Mouse (Mus musculus) embryonic fibroblast, embryonic 13.5 days (primary cell): ENCODE results near the gene Blvra. TPM values are rescaled to one million over a fixed set of nuclear protein-coding genes. Genes with fewer than 3 reads are reported as not detected.

Experiments
- H3K27ac ChIP-seq: 2 replicates; pipeline ENCODE4 v1.5.1; 2012; ENCODE audit warnings: low read length, control low read depth, inconsistent platforms; ENCODE audit not compliant: insufficient read depth
- H3K4me1 ChIP-seq: 2 replicates; pipeline ENCODE4 v1.6.1; 2011; ENCODE audit warnings: low read length; ENCODE audit not compliant: control insufficient read depth, insufficient read depth
- H3K4me3 ChIP-seq: 2 replicates; pipeline ENCODE4 v1.5.1; 2011; ENCODE audit warnings: mild to moderate bottlenecking, control low read depth, low read length; ENCODE audit not compliant: insufficient read depth
- CTCF ChIP-seq: IDR thresholded peaks from 2 replicates; pipeline ENCODE4 v1.5.1; 2011; ENCODE audit warnings: mild to moderate bottlenecking, control low read depth, low read length, moderate library complexity, borderline replicate concordance; ENCODE audit not compliant: insufficient read depth
- POLR2A ChIP-seq: IDR thresholded peaks from 2 replicates; pipeline ENCODE4 v1.6.1; 2011; ENCODE audit warnings: low read depth, mild to moderate bottlenecking, control low read depth, low read length, moderate library complexity
- polyA plus RNA-seq: library from polyadenylated mRNA; stranded (reverse); fragments of >200 nt; gene quantifications from 2 replicates; pipeline ENCODE4 v1.2.4, GENCODE M21; 2011; ENCODE audit warnings: low read depth; ENCODE audit not compliant: missing spikeins, insufficient read length

The Blvra gene
- polyA plus RNA-seq, 1 experiment: 26.6 TPM

DNA sequence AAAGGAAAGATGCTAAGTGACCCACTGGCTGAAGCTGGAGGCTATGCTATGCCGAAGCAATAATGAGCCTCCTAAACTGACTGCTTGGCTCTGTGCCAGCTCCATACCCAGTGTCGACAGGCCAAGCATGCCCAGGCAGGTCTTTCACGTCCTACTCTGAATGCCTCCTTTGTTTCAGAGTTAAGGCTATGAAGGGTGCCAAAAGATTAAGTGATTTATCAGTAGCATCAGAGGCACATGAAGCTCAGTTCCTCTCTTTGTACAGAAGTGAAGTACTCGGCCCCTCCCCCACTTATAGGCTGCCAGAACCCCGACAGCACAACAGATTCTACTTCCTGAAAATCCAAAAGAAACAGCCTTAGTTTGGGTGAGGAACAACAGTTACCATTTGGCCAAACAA is 66.5 kb downstream of the Blvra start:
- TF ChIP-seq POLR2A: no peak
- no peak for TF ChIP-seq CTCF
- Histone ChIP-seq H3K4me3 (no peak overlapping the region), H3K4me1 (no peaks in the 10 kb centered on the region)

GRCm38 (mm10) chr2:127137838-127138420 is 67.5 kb downstream of the Blvra start:
- no peak overlapping the region for H3K27ac ChIP-seq
- no peak overlapping the region for H3K4me3 ChIP-seq
- TF ChIP-seq POLR2A (no peak), CTCF (no peak)
- H3K4me1 ChIP-seq: 0 out of 2 replicates have a peak, but pooled peaks cover 2% of the 10 kb centered on the region

More for the DNA sequence above, 66.5 kb downstream of the Blvra start:
- peak overlapping the region; percentile 7 for H3K27ac ChIP-seq

- no peak for TF ChIP-seq CTCF
- TF ChIP-seq POLR2A: no peak
- H3K27ac ChIP-seq: no peak overlapping the region
Measured at GRCm38 (mm10) chr2:127138449-127138848, 68.0 kb downstream of the Blvra start.

GRCm38 (mm10) chr2:127139094-127139493 is 68.6 kb downstream of the Blvra start:
- H3K27ac ChIP-seq: no peak overlapping the region
- H3K4me1 ChIP-seq: 0 out of 2 replicates have a peak, but pooled peaks cover 2% of the 10 kb centered on the region
- no peak for TF ChIP-seq CTCF
- no peak for TF ChIP-seq POLR2A

More at GRCm38 (mm10) chr2:127138449-127138848, 68.0 kb downstream of the Blvra start:
- Histone ChIP-seq H3K4me3 (no peak overlapping the region), H3K4me1 (0 out of 2 replicates have a peak, but pooled peaks cover 2% of the 10 kb centered on the region)

DNA sequence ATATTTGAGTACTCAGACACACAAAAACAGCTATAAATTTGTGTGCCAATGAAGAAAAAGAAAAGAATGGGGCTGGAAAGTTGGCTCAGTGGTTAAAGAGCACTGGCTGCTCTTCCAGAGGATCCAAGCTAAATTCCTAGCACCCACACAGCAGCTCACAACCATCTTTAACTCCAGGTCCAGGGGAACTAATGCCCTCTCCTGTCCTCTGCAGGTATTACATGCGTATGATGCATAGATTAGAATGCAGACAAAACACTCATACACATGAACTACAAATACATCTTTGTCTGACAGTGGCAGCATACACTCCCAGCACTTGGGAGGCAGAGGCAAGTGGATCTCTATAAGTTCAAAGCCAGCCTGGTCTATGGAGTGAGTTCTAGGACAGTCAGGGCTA is 69.1 kb downstream of the Blvra start:
- TF ChIP-seq CTCF: no peak
- TF ChIP-seq POLR2A: no peak
- 0 out of 2 replicates have a peak, but pooled peaks cover 2% of the 10 kb centered on the region for H3K4me1 ChIP-seq
- no peak overlapping the region for H3K27ac ChIP-seq
- no peak overlapping the region for H3K4me3 ChIP-seq

More at GRCm38 (mm10) chr2:127139094-127139493, 68.6 kb downstream of the Blvra start:
- no peak overlapping the region for H3K4me3 ChIP-seq

- H3K27ac ChIP-seq: no peak overlapping the region
- H3K4me3 ChIP-seq: no peak overlapping the region
- TF ChIP-seq CTCF: no peak
- no peak for TF ChIP-seq POLR2A
- 0 out of 2 replicates have a peak, but pooled peaks cover 2% of the 10 kb centered on the region for H3K4me1 ChIP-seq
Measured at GRCm38 (mm10) chr2:127140011-127140410, 69.5 kb downstream of the Blvra start.

DNA sequence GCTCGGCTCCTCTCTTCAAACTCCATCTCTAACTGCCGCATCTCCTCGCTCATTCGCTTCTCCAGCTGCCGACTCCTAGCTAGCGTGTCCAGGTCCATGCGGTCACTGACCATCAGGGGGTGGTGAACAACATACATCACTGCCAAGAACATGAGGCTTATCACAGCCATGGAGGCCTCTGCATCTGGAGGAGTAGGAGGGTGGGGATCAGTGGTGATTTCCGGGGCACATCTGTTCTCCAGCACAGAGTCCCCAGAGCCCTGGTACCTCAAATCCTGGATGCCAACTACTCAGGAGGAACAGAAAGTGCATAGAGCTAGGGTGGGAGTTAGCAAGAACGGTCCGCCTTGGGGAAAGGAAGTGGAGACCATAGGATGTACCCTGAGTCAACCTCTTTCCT is 71.6 kb downstream of the Blvra start:
- Histone ChIP-seq H3K4me1 (0 out of 2 replicates have a peak, but pooled peaks cover 2% of the 10 kb centered on the region), H3K27ac (no peak overlapping the region), H3K4me3 (no peak overlapping the region)
- TF ChIP-seq POLR2A (no peak), CTCF (no peak)

- Histone ChIP-seq H3K4me3 (peak overlapping the region; percentile 69), H3K27ac (no peak overlapping the region), H3K4me1 (0 out of 2 replicates have a peak, but pooled peaks cover 2% of the 10 kb centered on the region)
- no peak for TF ChIP-seq POLR2A
- TF ChIP-seq CTCF: no peak
Measured at GRCm38 (mm10) chr2:127142577-127143157, 72.2 kb downstream of the Blvra start.

GRCm38 (mm10) chr2:127143158-127144063 is 72.9 kb downstream of the Blvra start, which contains the start of gene Itpripl1:
Itpripl1 (minus strand) TSS chr2:127143442.
- TF ChIP-seq POLR2A (peak; percentile 91), CTCF (no peak)
- H3K4me3 ChIP-seq: peak within 1 kb of the TSS; percentile 69
- H3K27ac ChIP-seq: no peak within 1 kb of the TSS
- H3K4me1 ChIP-seq: 0 out of 2 replicates have a peak, but pooled peaks cover 2% of the 10 kb centered on the region

DNA sequence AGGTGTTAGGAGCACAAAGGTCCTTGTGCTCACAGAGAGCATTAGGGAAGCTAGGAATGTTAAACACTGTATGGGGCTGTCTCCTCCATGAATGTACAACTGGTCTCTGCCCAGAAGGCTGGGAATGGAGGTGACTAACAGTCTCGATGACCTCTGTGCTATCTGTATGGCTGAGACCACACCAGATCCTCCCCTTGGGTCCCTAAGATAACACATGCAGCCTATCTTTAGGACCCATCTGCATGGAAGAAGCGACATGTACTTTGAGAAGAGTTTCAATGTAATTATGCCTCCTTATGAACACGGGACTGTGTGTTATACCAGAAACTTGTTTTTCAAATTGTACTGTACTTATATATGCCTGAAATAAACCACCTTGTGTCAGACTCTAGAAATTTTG is 75.2 kb downstream of the Blvra start:
- H3K4me3 ChIP-seq: no peak overlapping the region
- TF ChIP-seq POLR2A (no peak), CTCF (no peak)
- H3K4me1 ChIP-seq: 0 out of 2 replicates have a peak, but pooled peaks cover 2% of the 10 kb centered on the region
- H3K27ac ChIP-seq: no peak overlapping the region

Other genes starting within 250 kb of the Blvra start
- 74.7 and 82.0 TPM in 2 replicates for gene Trpm7, start 194.4 kb upstream of the Blvra start, polyA plus RNA-seq
- gene Sppl2a, start 137.4 kb upstream of the Blvra start, polyA plus RNA-seq: 85.4 and 88.5 TPM in 2 replicates
- 16.0 and 16.9 TPM in 2 replicates for gene Ap4e1, start 61.9 kb upstream of the Blvra start, polyA plus RNA-seq
- gene Ncaph, start 63.3 kb downstream of the Blvra start, polyA plus RNA-seq: 25.7 and 38.2 TPM in 2 replicates
- gene Itpripl1, start 72.8 kb downstream of the Blvra start, polyA plus RNA-seq: 9.7 and 11.0 TPM in 2 replicates
- gene 1810024B03Rik, start 137.6 kb downstream of the Blvra start, polyA plus RNA-seq: 1.1 and 1.5 TPM in 2 replicates
- gene Snrnp200, start 137.7 kb downstream of the Blvra start, polyA plus RNA-seq: 62.4 and 63.6 TPM in 2 replicates
- gene Ciao1, start 177.2 kb downstream of the Blvra start, polyA plus RNA-seq: 23.1 and 28.8 TPM in 2 replicates
- gene Tmem127, start 177.2 kb downstream of the Blvra start, polyA plus RNA-seq: 59.2 and 61.2 TPM in 2 replicates
- 36.3 and 44.7 TPM in 2 replicates for gene Stard7, start 199.6 kb downstream of the Blvra start, polyA plus RNA-seq